Mouse (Mus musculus): ENCODE data around the gene Cacna2d1. TPM values are rescaled to one million over a fixed set of nuclear protein-coding genes. Genes with fewer than 3 reads are reported as not detected.

Cacna2d1 gene
- polyA plus RNA-seq, 2 experiments, result 25.0 to 26.0 TPM

GRCm38 (mm10) chr5:16237972-16238371 is 303.5 kb downstream of the Cacna2d1 start:
- Histone ChIP-seq H3K27me3 (ENCODE audit: control insufficient read depth, insufficient read depth, low read length) (no peaks in the 10 kb centered on the region), H3K9ac (ENCODE audit: low read depth, low read length, severe bottlenecking) (no peak overlapping the region), H3K4me3 (replicated peaks; ENCODE audit: low read length) (no peak overlapping the region), H3K27ac (replicated peaks; ENCODE audit: low read depth, low read length) (no peak overlapping the region), H3K36me3 (ENCODE audit: control insufficient read depth, insufficient read depth, low read length) (no peaks in the 10 kb centered on the region), H3K4me1 (ENCODE audit: control insufficient read depth, insufficient read depth, low read length) (peaks cover 3% of the 10 kb centered on the region; the same call in 1 of the 2 replicates), H3K9me3 (ENCODE audit: control insufficient read depth, low read length) (no peaks in the 10 kb centered on the region), H3K4me2 (replicated peaks; ENCODE audit: low read depth, low read length, severe bottlenecking) (no peak overlapping the region)
- TF ChIP-seq POLR2A (IDR thresholded peaks at IDR 0.05; ENCODE audit: borderline replicate concordance, extremely low read depth, insufficient read depth, insufficient read length), result no peak
- 27% methylated on average over 5 of the region's 5 CpGs for WGBS
- ATAC-seq (ENCODE audit: low FRiP score, low read depth) (no peak), DNase-seq (ENCODE audit: low spot score) (peak; percentile 27)

- H3K27ac ChIP-seq (replicated peaks; ENCODE audit: low read depth, low read length), result no peak overlapping the region
- no peaks in the 10 kb centered on the region for H3K36me3 ChIP-seq (ENCODE audit: control insufficient read depth, insufficient read depth, low read length)
- H3K4me3 ChIP-seq (replicated peaks; ENCODE audit: low read length), result no peak overlapping the region
- ATAC-seq (ENCODE audit: low FRiP score, low read depth) (no peak), DNase-seq (ENCODE audit: low spot score) (no peak)
- H3K4me1 ChIP-seq (ENCODE audit: control insufficient read depth, insufficient read depth, low read length), result peaks cover 3% of the 10 kb centered on the region; the same call in 1 of the 2 replicates
- no peak overlapping the region for H3K4me2 ChIP-seq (replicated peaks; ENCODE audit: low read depth, low read length, severe bottlenecking)
- H3K9ac ChIP-seq (ENCODE audit: low read depth, low read length, severe bottlenecking), result no peak overlapping the region
- WGBS, result 81% methylated on average over 3 of the region's 3 CpGs
- no peak for TF ChIP-seq POLR2A (IDR thresholded peaks at IDR 0.05; ENCODE audit: borderline replicate concordance, extremely low read depth, insufficient read depth, insufficient read length)
- H3K27me3 ChIP-seq (ENCODE audit: control insufficient read depth, insufficient read depth, low read length), result no peaks in the 10 kb centered on the region
- no peaks in the 10 kb centered on the region for H3K9me3 ChIP-seq (ENCODE audit: control insufficient read depth, low read length)
Observed at GRCm38 (mm10) chr5:16240255-16240654, 305.8 kb downstream of the Cacna2d1 start.

- Histone ChIP-seq H3K27me3 (ENCODE audit: control insufficient read depth, insufficient read depth, low read length) (no peaks in the 10 kb centered on the region), H3K9ac (ENCODE audit: low read depth, low read length, severe bottlenecking) (no peak overlapping the region), H3K4me1 (ENCODE audit: control insufficient read depth, insufficient read depth, low read length) (no peaks in the 10 kb centered on the region), H3K4me2 (replicated peaks; ENCODE audit: low read depth, low read length, severe bottlenecking) (no peak overlapping the region), H3K4me3 (replicated peaks; ENCODE audit: low read length) (no peak overlapping the region), H3K36me3 (ENCODE audit: control insufficient read depth, insufficient read depth, low read length) (peaks cover 2% of the 10 kb centered on the region; the same call in 1 of the 2 replicates), H3K27ac (replicated peaks; ENCODE audit: low read depth, low read length) (no peak overlapping the region), H3K9me3 (ENCODE audit: control insufficient read depth, low read length) (no peaks in the 10 kb centered on the region)
- no peak for TF ChIP-seq POLR2A (IDR thresholded peaks at IDR 0.05; ENCODE audit: borderline replicate concordance, extremely low read depth, insufficient read depth, insufficient read length)
- 80% methylated on average over 2 of the region's 2 CpGs for WGBS
- DNase-seq (ENCODE audit: low spot score) (no peak), ATAC-seq (ENCODE audit: low FRiP score, low read depth) (no peak)
Observed at GRCm38 (mm10) chr5:16243599-16243998, 309.1 kb downstream of the Cacna2d1 start.

- WGBS, result 74% methylated on average over 6 of the region's 6 CpGs
- no peak for DNase-seq (ENCODE audit: low spot score)
- TF ChIP-seq POLR2A (IDR thresholded peaks at IDR 0.05; ENCODE audit: borderline replicate concordance, extremely low read depth, insufficient read depth, insufficient read length), result no peak
- Histone ChIP-seq H3K27me3 (ENCODE audit: control insufficient read depth, insufficient read depth, low read length) (no peaks in the 10 kb centered on the region), H3K4me2 (replicated peaks; ENCODE audit: low read depth, low read length, severe bottlenecking) (no peak overlapping the region), H3K9ac (ENCODE audit: low read depth, low read length, severe bottlenecking) (no peak overlapping the region), H3K4me1 (ENCODE audit: control insufficient read depth, insufficient read depth, low read length) (no peaks in the 10 kb centered on the region), H3K27ac (replicated peaks; ENCODE audit: low read depth, low read length) (no peak overlapping the region), H3K4me3 (replicated peaks; ENCODE audit: low read length) (no peak overlapping the region), H3K9me3 (ENCODE audit: control insufficient read depth, low read length) (no peaks in the 10 kb centered on the region), H3K36me3 (ENCODE audit: control insufficient read depth, insufficient read depth, low read length) (no peaks in the 10 kb centered on the region)
- ATAC-seq (ENCODE audit: low FRiP score, low read depth), result no peak
Observed at GRCm38 (mm10) chr5:16252738-16253513, 318.4 kb downstream of the Cacna2d1 start.

GRCm38 (mm10) chr5:16253768-16254167 is 319.3 kb downstream of the Cacna2d1 start:
- Histone ChIP-seq H3K9ac (ENCODE audit: low read depth, low read length, severe bottlenecking) (no peak overlapping the region), H3K36me3 (ENCODE audit: control insufficient read depth, insufficient read depth, low read length) (no peaks in the 10 kb centered on the region), H3K27ac (replicated peaks; ENCODE audit: low read depth, low read length) (no peak overlapping the region), H3K4me2 (replicated peaks; ENCODE audit: low read depth, low read length, severe bottlenecking) (no peak overlapping the region), H3K4me1 (ENCODE audit: control insufficient read depth, insufficient read depth, low read length) (no peaks in the 10 kb centered on the region), H3K27me3 (ENCODE audit: control insufficient read depth, insufficient read depth, low read length) (no peaks in the 10 kb centered on the region), H3K4me3 (replicated peaks; ENCODE audit: low read length) (no peak overlapping the region), H3K9me3 (ENCODE audit: control insufficient read depth, low read length) (no peaks in the 10 kb centered on the region)
- TF ChIP-seq POLR2A (IDR thresholded peaks at IDR 0.05; ENCODE audit: borderline replicate concordance, extremely low read depth, insufficient read depth, insufficient read length), result no peak
- DNase-seq (ENCODE audit: low spot score) (no peak), ATAC-seq (ENCODE audit: low FRiP score, low read depth) (no peak)
- 74% methylated on average over 1 of the region's 1 CpGs for WGBS

Measured in limb, embryonic 14.5 days (tissue).